Mouse (Mus musculus): ENCODE results near the gene Glmp.
"Not testable (repeated sequence)": the region's sequence is repeated elsewhere in the genome, so short reads cannot be mapped to it uniquely, and the experiment has no call there.

Glmp gene

DNA sequence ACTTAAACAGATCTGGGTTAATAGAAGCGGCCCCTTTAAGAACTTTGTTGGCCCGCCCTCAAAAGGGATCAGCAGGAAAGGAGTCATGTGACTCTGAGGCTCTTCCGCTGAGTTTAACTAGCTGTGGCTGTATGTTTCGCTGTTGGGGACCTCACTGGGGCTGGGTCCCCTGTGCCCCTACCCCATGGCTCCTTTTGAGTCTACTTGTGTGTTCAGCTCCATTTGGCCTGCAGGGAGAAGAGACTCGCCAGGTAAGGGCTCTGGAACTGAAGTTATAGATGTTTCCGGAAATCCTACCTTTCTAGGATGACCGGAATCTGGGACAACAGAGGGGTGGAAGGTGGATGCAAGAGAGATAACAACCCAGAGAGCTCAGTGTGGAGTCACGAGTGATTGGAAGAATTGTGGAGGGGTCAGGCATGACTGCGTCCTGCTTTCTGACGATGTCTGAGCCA, at the start of gene Glmp:
Gene Glmp (plus strand): TSS at position 73 of the 455 bp plus-strand sequence.
- DNase-seq (ENCODE audit: low spot score in 2 of 2), result peak in 1 of 2 experiments; percentile 45

GRCm38 (mm10) chr3:88276121-88276520, 48.7 kb upstream of the Glmp start:
- DNase-seq (ENCODE audit: low spot score in 2 of 2), result no peak

GRCm38 (mm10) chr3:88276529-88277143, 48.2 kb upstream of the Glmp start:
- no peak for DNase-seq (ENCODE audit: low spot score in 2 of 2)

GRCm38 (mm10) chr3:88280035-88280434, 44.8 kb upstream of the Glmp start:
- no peak for DNase-seq (ENCODE audit: low spot score in 2 of 2)

GRCm38 (mm10) chr3:88281141-88281916, 43.5 kb upstream of the Glmp start:
- DNase-seq (ENCODE audit: low spot score in 2 of 2), result not testable (repeated sequence)

GRCm38 (mm10) chr3:88284815-88285564, 39.8 kb upstream of the Glmp start:
- DNase-seq (ENCODE audit: low spot score in 2 of 2), result not testable (repeated sequence)

GRCm38 (mm10) chr3:88285565-88285895, 39.3 kb upstream of the Glmp start:
- DNase-seq (ENCODE audit: low spot score in 2 of 2), result not testable (repeated sequence)

DNA sequence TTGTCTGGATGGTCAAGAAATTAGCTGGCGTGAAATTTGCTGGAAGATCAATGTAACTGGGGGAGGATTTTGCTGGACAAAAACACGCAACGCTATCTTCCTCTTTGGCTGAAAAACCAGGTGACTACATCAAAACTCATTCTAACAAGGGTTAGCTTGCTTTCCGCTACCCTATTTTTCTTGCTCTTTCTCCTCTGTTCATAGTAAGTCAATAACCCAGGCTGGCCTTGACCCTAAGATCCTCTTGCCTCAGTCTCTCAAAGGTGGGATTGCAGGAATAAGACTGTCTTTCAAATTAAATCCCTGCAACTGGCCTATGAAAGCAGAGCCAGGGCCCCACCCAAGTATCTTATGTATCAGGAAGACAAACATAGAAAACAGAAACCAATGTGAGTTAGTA, 37.7 kb upstream of the Glmp start, which contains the start of gene Gm38392:
Gene Gm38392 (minus strand): TSS at position 101 of the 400 bp plus-strand sequence.
- no peak for DNase-seq (ENCODE audit: low spot score in 2 of 2)

- not testable (repeated sequence) for DNase-seq (ENCODE audit: low spot score in 2 of 2)
These were observed 36.6 kb upstream of the Glmp start for GRCm38 (mm10) chr3:88288133-88288713.

DNA sequence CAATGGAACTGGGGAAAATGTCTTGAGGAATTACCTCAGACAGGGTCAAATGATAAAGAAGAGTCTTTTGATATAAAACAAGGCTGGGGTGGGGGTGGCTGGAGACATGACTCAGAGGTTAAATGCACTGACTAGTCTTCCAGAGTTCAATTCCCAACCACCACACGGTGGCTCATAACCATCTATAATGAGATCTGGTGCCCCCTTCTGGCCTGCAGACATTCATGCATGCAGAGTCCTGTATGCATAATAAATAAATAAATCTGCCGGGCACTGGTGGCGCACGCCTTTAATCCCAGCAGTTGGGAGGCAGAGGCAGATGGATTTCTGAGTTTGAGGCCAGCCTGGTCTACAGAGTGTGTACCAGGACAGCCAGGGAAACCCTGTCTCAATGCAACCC, 32.9 kb upstream of the Glmp start:
- peak; percentile 8 to 38 for DNase-seq (ENCODE audit: low spot score in 2 of 2)

DNA sequence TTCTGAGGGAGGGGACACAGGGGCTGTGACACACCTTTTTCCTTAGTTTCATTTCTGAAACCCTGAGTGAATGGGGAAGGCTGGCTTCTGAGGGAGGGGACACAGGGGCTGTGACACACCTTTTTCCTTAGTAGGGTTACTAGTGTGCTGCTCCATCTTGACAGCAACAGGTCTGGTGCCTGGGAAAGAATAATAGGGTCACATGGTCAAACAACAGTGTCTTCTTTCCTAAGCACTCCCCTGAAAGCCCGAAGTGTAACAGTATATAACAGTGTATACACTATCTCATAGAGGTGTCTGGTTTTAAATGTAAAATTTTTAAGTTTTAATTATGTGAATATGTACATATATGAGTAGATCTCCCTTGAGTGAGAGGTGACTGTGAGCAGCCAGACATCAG, 29.6 kb upstream of the Glmp start:
- not testable (repeated sequence) for DNase-seq (ENCODE audit: low spot score in 2 of 2)

DNA sequence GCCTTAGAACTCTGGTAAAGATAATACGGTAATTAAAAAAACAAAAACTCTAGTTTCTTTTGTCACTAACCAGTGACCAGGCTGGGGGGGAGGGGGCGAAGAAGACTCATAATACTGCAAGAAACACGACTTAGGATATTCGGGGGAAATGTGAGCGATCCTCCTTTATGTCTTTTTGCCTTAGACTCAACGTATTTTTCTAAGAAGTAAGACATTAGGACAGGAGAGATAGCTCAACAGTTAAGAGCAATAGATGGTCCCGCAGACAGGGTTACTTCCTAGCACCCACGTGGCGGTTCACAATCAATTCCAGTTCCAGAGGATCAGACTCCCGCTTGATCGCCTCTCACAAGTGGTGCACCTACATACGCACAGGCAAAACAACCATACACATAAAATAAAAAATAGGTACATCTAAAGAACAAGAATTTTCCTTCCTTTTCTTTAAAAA, 28.7 kb upstream of the Glmp start:
- no peak for DNase-seq (ENCODE audit: low spot score in 2 of 2)

DNA sequence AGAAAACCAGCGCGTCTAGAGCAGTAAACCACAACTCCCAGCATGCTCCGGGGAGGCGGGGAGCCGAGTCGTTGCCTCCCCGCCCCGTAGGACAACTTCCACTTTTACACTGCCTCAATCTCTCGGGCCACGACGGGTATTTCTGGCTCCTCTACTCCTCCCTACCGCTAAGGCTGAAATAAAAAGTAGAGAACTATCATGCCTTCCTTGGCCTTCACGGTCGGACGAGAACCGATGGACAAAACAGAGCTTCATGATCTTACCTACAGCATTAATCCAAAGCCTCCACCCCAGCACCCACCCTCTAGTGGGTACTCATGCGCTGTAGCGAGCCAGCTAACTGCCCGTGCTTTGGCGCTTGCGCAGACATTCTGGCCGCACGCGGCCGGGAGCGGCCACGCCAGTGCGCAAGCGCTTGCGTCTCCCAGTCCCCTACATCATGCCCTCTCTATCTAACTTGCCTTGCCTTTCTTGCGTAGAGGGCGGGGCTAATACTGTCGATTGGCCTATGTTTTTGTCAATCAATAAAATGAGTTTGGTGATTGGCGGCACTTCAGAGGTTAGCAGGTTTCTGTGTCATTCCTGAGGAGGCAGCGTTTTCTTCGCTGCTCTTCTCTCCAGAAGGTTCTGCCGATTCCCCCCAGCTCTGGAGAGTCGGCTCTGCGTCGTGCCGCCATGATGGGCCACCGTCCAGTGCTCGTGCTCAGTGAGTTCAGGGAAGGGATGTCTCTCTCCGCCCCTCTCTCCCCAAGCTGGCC, 28.1 kb upstream of the Glmp start, which contains the start of the genes Tsacc and Cct3:
Gene Tsacc (minus strand): TSS at position 439 of the 758 bp plus-strand sequence.
Gene Cct3 (plus strand): TSS at position 556 of the 758 bp plus-strand sequence.
- DNase-seq (ENCODE audit: low spot score in 2 of 2), result peak; percentile 94 to 95

GRCm38 (mm10) chr3:88297321-88297851, 27.4 kb upstream of the Glmp start:
- DNase-seq (ENCODE audit: low spot score in 2 of 2), result no peak

DNA sequence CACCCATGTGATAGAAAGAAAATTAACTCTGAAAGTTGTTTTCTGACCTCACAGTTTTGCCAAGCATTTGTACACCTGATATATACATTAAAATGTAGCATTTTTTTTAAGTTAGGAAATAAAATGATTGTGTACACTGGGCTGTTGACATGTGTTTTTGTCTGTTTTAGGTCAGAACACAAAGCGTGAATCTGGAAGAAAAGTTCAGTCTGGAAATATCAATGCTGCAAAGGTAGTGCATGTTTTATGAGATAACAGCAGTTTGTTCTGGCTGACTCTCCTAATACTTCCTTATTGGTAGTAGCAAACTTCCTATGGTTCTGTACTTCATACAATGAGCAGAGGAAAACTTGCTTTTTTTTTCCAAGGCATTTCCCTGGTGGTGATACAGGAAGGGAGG, 25.7 kb upstream of the Glmp start:
- no peak for DNase-seq (ENCODE audit: low spot score in 2 of 2)

- DNase-seq (ENCODE audit: low spot score in 2 of 2), result no peak
These were observed 4.1 kb downstream of the Glmp start for GRCm38 (mm10) chr3:88328956-88329355.

DNA sequence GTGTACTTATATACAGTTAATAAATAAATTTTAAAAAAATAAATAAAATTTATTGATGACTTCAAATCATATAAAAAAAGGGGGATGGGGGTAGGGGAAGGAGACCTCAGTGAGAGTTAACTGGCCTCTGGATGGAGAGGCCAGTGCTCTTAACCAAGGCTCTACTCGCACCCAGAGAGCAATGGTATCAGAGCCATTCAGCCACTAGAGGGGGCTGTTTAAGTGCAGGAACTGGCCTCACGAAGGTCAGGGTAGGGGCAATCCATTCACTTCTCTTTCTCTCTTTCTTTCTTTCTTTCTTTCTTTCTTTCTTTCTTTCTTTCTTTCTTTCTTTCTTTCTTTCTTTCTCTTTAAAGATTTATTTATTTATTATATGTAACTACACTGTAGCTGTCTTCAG, 6.5 kb downstream of the Glmp start:
- DNase-seq (ENCODE audit: low spot score in 2 of 2), result peak in 1 of 2 experiments; percentile 73

GRCm38 (mm10) chr3:88334029-88334658, 9.3 kb downstream of the Glmp start:
- DNase-seq (ENCODE audit: low spot score in 2 of 2), result no peak

DNA sequence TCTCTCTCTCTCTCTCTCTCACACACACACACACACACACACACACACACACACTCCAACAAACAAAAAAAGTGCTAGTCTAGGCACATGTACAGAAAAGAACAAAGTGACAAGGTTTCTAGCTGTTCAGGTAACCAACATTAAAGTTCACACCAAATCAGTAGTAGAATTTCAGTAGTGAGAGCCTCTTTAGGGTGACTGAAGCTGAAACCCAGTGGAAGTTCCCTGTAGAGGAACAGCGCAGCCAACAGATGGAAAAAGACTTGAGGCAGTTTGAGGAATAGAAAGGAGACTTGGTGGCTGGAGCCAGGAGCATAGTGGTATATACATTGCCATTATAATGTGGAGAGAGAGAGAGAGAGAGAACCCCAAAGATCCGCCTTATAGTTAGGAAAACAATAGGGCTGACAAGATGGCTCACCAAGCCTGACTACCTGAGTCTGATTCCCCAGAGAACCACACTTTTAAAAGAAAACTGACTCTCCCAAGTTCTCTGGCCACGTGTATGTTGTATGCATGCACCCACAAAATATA, 10.1 kb downstream of the Glmp start:
- DNase-seq (ENCODE audit: low spot score in 2 of 2), result no peak

DNA sequence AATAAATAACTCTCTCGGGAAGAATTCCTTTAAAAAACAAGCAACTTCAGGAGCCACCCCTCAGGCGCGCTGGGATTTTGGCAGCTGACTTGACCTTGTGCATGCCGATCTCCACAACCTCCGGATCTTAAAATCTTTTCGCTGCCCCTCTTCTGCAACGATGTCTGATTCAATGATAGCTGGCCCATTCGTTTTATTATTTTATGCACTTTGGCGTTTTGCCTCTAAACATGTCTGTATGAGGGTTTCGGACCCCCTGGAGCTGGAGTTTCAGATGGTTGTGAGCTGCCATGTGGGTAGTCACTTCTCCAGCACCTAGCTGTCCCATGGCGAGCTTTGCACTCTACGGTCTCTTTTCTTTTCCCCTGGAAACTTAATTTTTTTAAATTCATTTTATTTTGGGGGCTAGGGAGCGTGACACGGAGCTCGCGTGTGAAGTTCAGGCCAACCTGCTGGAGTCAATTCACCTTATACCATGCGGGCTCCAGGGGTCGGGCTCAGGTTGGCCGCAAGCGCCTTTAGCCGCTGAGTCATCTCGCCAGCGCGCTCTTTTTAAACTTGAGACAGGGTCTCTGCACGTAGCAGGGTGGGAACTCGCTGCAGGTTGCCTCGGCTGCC, 10.7 kb downstream of the Glmp start:
- DNase-seq (ENCODE audit: low spot score in 2 of 2), result no peak
